12 mouse cellular contexts compared by ENCODE assay signal in genomic region chr3:142674607-142675006, GRCm38 (mm10). TPM values are rescaled to one million over a fixed set of nuclear protein-coding genes. Genes with fewer than 3 reads are reported as not detected.
DNase-seq lines count a peak whose midpoint lies in the region; ATAC-seq and TF ChIP-seq lines count a peak whose summit lies in the region.
"Had no signal": no experiment of that assay in that cellular context is flagged by ENCODE, and none has a peak within 500 bp of the region (broad histone marks: within the 10 kb centered on the region; RNA-seq: fewer than 3 reads in every experiment).

No protein-coding gene starts in this region.

- no peak for ATAC-seq in kidney, postnatal 0 days (replicated peaks; ENCODE audit: low FRiP score, low read depth)
- 0 out of 2 replicates have a peak, but pooled peaks have one; percentile 49 for ATAC-seq in megakaryocyte, adult 5-6 weeks (ENCODE audit: poor library complexity, severe bottlenecking)
- no peak for ATAC-seq in monocyte, adult 5-6 weeks (replicated peaks; ENCODE audit: insufficient number of reproducible peaks, low FRiP score, low TSS enrichment, poor library complexity, severe bottlenecking)

- 88% methylated on average over 1 of the region's 1 CpGs for WGBS in kidney, postnatal 0 days

- H3K27me3 ChIP-seq in kidney, postnatal 0 days (ENCODE audit: insufficient read depth, low read length) = no peaks in the 10 kb centered on the region
- H3K27me3 ChIP-seq: liver, embryonic 13.5 days had no signal

- no peak overlapping the region for H3K4me3 ChIP-seq in kidney, postnatal 0 days (replicated peaks; ENCODE audit: low read depth, low read length)
- H3K4me3 ChIP-seq: liver, embryonic 13.5 days; myocyte had no signal

- DNase-seq in kidney, postnatal 0 days (ENCODE audit: low spot score) = peak; percentile 33
- no peak for DNase-seq in kidney, postnatal 4 days
- peak; percentile 27 for DNase-seq in CD4-positive helper T cell, adult 2 months (ENCODE audit: low read depth, low spot score)
- peak; percentile 19 for DNase-seq in MEL-GATA-1-ER (ENCODE audit: extremely low read depth, low read depth)
- DNase-seq in natural killer cell, adult 2 months (ENCODE audit: low spot score in 2 of 2) = no peak
- DNase-seq: cerebellum, adult 9-11 months; kidney, postnatal 25 days; liver, embryonic 13.5 days; thymus, postnatal 36 days had no signal

- H3K4me2 ChIP-seq in kidney, postnatal 0 days (ENCODE audit: low read length) = no peak overlapping the region
- H3K4me2 ChIP-seq: liver, embryonic 13.5 days had no signal

- H3K9me3 ChIP-seq in kidney, postnatal 0 days (replicated peaks; ENCODE audit: low read length) = no peaks in the 10 kb centered on the region
- H3K9me3 ChIP-seq: liver, embryonic 13.5 days had no signal

- H3K4me1 ChIP-seq in kidney, postnatal 0 days (replicated peaks; ENCODE audit: insufficient read depth, low read length) = no peaks in the 10 kb centered on the region
- H3K4me1 ChIP-seq: liver, embryonic 13.5 days had no signal

- H3K9ac ChIP-seq in kidney, postnatal 0 days (ENCODE audit: low read depth, low read length) = no peak overlapping the region
- H3K9ac ChIP-seq: liver, embryonic 13.5 days had no signal

- H3K36me3 ChIP-seq in kidney, postnatal 0 days (ENCODE audit: insufficient read depth, low read length) = no peaks in the 10 kb centered on the region
- H3K36me3 ChIP-seq: liver, embryonic 13.5 days had no signal

- H3K27ac ChIP-seq in kidney, postnatal 0 days = no peak overlapping the region
- H3K27ac ChIP-seq: liver, embryonic 13.5 days had no signal

- peak; percentile 70 for TF ChIP-seq CTCF in kidney, postnatal 0 days (IDR thresholded peaks at IDR 0.05; ENCODE audit: low read depth)

RNA-seq across cellular contexts. Expression of gene Kyat3, which starts 26.2 kb away (rescaled TPM):
- 24.6 and 29.0 TPM in 2 replicates for polyA plus RNA-seq in kidney, postnatal 0 days (2015; fragmentation: Nextera tagmentation; extraction: Ambion mirVana)
- 6.8 and 9.2 TPM in 2 replicates for total RNA-seq in megakaryocyte, adult 5-6 weeks (2015)
- total RNA-seq in megakaryocyte, adult 5-6 weeks (2017) = 8.3 and 10.2 TPM in 2 replicates
- 1.1 to 5.1 TPM (median 2.5 TPM) in 3 replicates for total RNA-seq in monocyte, adult 5-6 weeks (2017)

RNA-seq across cellular contexts. Expression of gene Gbp2, which starts 54.2 kb away (rescaled TPM):
- 2.0 and 2.3 TPM in 2 replicates for polyA plus RNA-seq in kidney, postnatal 0 days (2015; fragmentation: Nextera tagmentation; extraction: Ambion mirVana)
- total RNA-seq in megakaryocyte, adult 5-6 weeks (2015) = 23.7 and 25.7 TPM in 2 replicates
- 28.0 and 33.7 TPM in 2 replicates for total RNA-seq in megakaryocyte, adult 5-6 weeks (2017)
- total RNA-seq in monocyte, adult 5-6 weeks (2017) = 46.6 to 64.4 TPM (median 57.1 TPM) in 3 replicates

Comparison
In these comparisons a context has a peak if more than half of its experiments do, and no peak if none do; other contexts are left out.
1. DNase-seq: peak in kidney, postnatal 0 days (single experiment), CD4-positive helper T cell, adult 2 months (single experiment) and MEL-GATA-1-ER (single experiment); none in kidney, postnatal 4 days (0 of 2) and natural killer cell, adult 2 months (0 of 2).